In genomic region chr14:77563922-77564321, GRCm38 (mm10) we compare ENCODE assay signal across 10 mouse cellular contexts.
"Had no signal": no experiment of that assay in that cellular context is flagged by ENCODE, and none has a peak within 500 bp of the region (broad histone marks: within the 10 kb centered on the region; RNA-seq: fewer than 3 reads in every experiment).

No protein-coding gene starts in this region.

- H3K4me2 ChIP-seq: limb, embryonic 13.5 days; midbrain, embryonic 12.5 days; stomach, embryonic 15.5 days had no signal

- H3K36me3 ChIP-seq: limb, embryonic 13.5 days; midbrain, embryonic 12.5 days; stomach, embryonic 15.5 days had no signal

- H3K9me3 ChIP-seq: limb, embryonic 13.5 days; midbrain, embryonic 12.5 days; stomach, embryonic 15.5 days had no signal

- H3K9ac ChIP-seq: limb, embryonic 13.5 days; liver, embryonic 14.5 days; midbrain, embryonic 12.5 days; stomach, embryonic 15.5 days had no signal

- H3K4me3 ChIP-seq: limb, embryonic 13.5 days; midbrain, embryonic 12.5 days; stomach, embryonic 15.5 days had no signal

- DNase-seq: kidney, postnatal 36 days; left cerebral cortex, postnatal 4 days; lung, adult 18-20 months; thymus, adult 2 months; thymus, postnatal 25 days had no signal

- H3K27ac ChIP-seq: limb, embryonic 13.5 days; liver, embryonic 14.5 days; midbrain, embryonic 12.5 days; stomach, embryonic 15.5 days had no signal

- H3K4me1 ChIP-seq: limb, embryonic 13.5 days; stomach, embryonic 15.5 days had no signal

- ATAC-seq: midbrain, embryonic 16.5 days had no signal

- H3K27me3 ChIP-seq: limb, embryonic 13.5 days; midbrain, embryonic 12.5 days; stomach, embryonic 15.5 days had no signal
